ENCODE assay signal across 9 mouse cellular contexts in the genomic region with DNA sequence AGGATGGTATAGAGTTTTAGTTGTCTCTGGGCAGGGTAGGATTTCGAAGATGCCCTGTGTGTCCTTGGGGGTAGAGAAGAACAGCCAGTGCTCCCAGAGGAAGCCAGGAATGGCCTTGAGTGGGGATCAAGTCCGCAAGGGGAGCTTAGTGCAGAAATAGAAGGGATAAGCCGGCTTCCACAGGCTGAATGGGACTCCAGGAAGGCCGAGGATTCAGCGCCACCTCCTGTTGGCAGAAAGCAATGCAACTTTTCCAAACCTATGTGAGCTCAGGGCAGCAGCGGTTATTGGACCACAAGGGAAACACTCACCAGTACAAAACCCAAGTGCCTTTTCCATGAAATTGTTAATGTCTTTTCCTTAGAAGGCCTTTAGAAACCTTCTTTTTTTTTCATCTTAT. TPM values are rescaled to one million over a fixed set of nuclear protein-coding genes. Genes with fewer than 3 reads are reported as not detected.
DNase-seq lines count a peak whose midpoint lies in the region; ATAC-seq and TF ChIP-seq lines count a peak whose summit lies in the region.
"Had no signal": no experiment of that assay in that cellular context is flagged by ENCODE, and none has a peak within 500 bp of the region (broad histone marks: within the 10 kb centered on the region; RNA-seq: fewer than 3 reads in every experiment).

No protein-coding gene starts in this region.

- no peak for ATAC-seq in intestine, postnatal 0 days
- peak; percentile 63 for ATAC-seq in midbrain, embryonic 16.5 days

- no peaks in the 10 kb centered on the region for H3K9me3 ChIP-seq in intestine, postnatal 0 days (ENCODE audit: control insufficient read depth)
- H3K9me3 ChIP-seq in midbrain, embryonic 16.5 days (replicated peaks; ENCODE audit: control insufficient read depth, low read length, poor library complexity, severe bottlenecking): no peaks in the 10 kb centered on the region
- H3K9me3 ChIP-seq: megakaryocyte, embryonic 14.5 days had no signal

- DNase-seq in spleen, adult 18-20 months: peak; percentile 5 to 18
- DNase-seq in spleen, postnatal 36 days (ENCODE audit: low spot score in 2 of 2): no peak
- peak; percentile 77 to 83 for DNase-seq in cerebellum, postnatal 36 days
- peak; percentile 82 for DNase-seq in gastrocnemius, adult 2 months
- peak; percentile 56 to 87 for DNase-seq in left cerebral cortex, adult 9 months (ENCODE audit: low spot score in 2 of 2)
- DNase-seq in testis, postnatal 14 days (ENCODE audit: low spot score): peak; percentile 76

- H3K27ac ChIP-seq in gastrocnemius, adult 2 months: no peak overlapping the region
- H3K27ac ChIP-seq in intestine, postnatal 0 days (ENCODE audit: low read depth, low read length): no peak overlapping the region
- H3K27ac ChIP-seq in midbrain, embryonic 16.5 days (ENCODE audit: low read length): no peak overlapping the region

- intact Hi-C loops in gastrocnemius, adult 2 months (cut with DNase I): loop anchor here (1.0 to 10.0 kb wide), 6 partner anchors 171 to 712 kb away; no protein-coding TSS in a partner anchor

- 9% methylated on average over 6 of the region's 6 CpGs for WGBS in intestine, postnatal 0 days
- 8% methylated on average over 6 of the region's 6 CpGs for WGBS in midbrain, embryonic 16.5 days

- H3K4me3 ChIP-seq in gastrocnemius, adult 2 months: no peak overlapping the region
- no peak overlapping the region for H3K4me3 ChIP-seq in intestine, postnatal 0 days (ENCODE audit: low read depth, low read length)
- H3K4me3 ChIP-seq in midbrain, embryonic 16.5 days (ENCODE audit: low read depth, low read length): no peak overlapping the region
- H3K4me3 ChIP-seq: megakaryocyte, embryonic 14.5 days had no signal

- no peaks in the 10 kb centered on the region for H3K4me1 ChIP-seq in intestine, postnatal 0 days (replicated peaks; ENCODE audit: control insufficient read depth, insufficient read depth, low read length)
- H3K4me1 ChIP-seq in midbrain, embryonic 16.5 days (ENCODE audit: control insufficient read depth, insufficient read depth, low read length): peaks cover 5% of the 10 kb centered on the region

- no peaks in the 10 kb centered on the region for H3K36me3 ChIP-seq in intestine, postnatal 0 days (ENCODE audit: control insufficient read depth, insufficient read depth)
- H3K36me3 ChIP-seq in midbrain, embryonic 16.5 days (ENCODE audit: control insufficient read depth, insufficient read depth, low read length): no peaks in the 10 kb centered on the region

- no peak overlapping the region for H3K4me2 ChIP-seq in intestine, postnatal 0 days (replicated peaks; ENCODE audit: low read depth)
- peak overlapping the region; percentile 38 for H3K4me2 ChIP-seq in midbrain, embryonic 16.5 days (ENCODE audit: low read length)

- TF ChIP-seq CTCF in gastrocnemius, adult 2 months (IDR thresholded peaks at IDR 0.05): peak; percentile 96
- TF ChIP-seq CTCF in intestine, postnatal 0 days (IDR thresholded peaks at IDR 0.05; ENCODE audit: low read depth): peak; percentile 91

- no peak overlapping the region for H3K9ac ChIP-seq in intestine, postnatal 0 days (ENCODE audit: low read depth, low read length)
- peak overlapping the region; percentile 30; the same call in 1 of the 2 replicates for H3K9ac ChIP-seq in midbrain, embryonic 16.5 days (ENCODE audit: low read depth, low read length)

- no peaks in the 10 kb centered on the region for H3K27me3 ChIP-seq in intestine, postnatal 0 days (replicated peaks; ENCODE audit: control insufficient read depth, insufficient read depth, low read length)
- H3K27me3 ChIP-seq in midbrain, embryonic 16.5 days (ENCODE audit: control insufficient read depth, insufficient read depth, low read depth, low read length): no peaks in the 10 kb centered on the region

RNA-seq across cellular contexts. Expression of a gene that starts 3.4 kb away (rescaled TPM):
- under 1 TPM in 1 of 2 experiments, not detected in 1; 0.98 TPM for total RNA-seq in gastrocnemius, adult 2 months (2021)
- polyA plus RNA-seq in intestine, postnatal 0 days (2015; fragmentation: Nextera tagmentation; extraction: Ambion mirVana): 20.7 and 21.6 TPM in 2 replicates
- polyA plus RNA-seq in midbrain, embryonic 16.5 days (2015; fragmentation: Nextera tagmentation; extraction: Ambion mirVana): 5.1 and 8.2 TPM in 2 replicates

Comparison
In these comparisons a context has a peak if more than half of its experiments do, and no peak if none do; other contexts are left out.
1. DNase-seq: peak in spleen, adult 18-20 months (2 of 2), cerebellum, postnatal 36 days (2 of 2), gastrocnemius, adult 2 months (single experiment), left cerebral cortex, adult 9 months (2 of 2) and testis, postnatal 14 days (single experiment); none in spleen, postnatal 36 days (0 of 2).